Mouse (Mus musculus): ENCODE measurements at regions not wholly inside any gene's neighbourhood (a gene's known extent, or its start where the extent isn't known, plus 50 kb on each side); places are given as distances from the start of the nearest gene placed in this dataset.

DNA sequence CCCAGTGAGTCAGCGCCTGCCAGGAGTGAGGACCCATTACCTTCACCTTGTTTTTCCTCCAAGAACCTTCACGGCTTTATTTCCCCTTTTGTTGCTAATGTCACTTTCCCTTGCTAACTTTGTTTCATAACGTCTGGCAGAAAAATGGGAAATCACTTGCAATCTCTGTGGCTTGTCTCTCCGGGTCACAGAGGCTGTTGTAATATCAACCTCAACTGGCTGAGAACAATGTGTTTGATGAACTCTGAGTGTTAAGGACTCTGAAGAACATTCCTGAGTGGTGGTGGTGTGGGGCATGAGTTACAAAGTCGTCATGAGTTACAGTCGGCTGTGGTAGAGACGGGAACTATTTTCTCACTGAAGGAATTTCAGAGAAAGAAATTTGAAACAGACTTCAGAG, 53.2 kb upstream of the Rgs5 start:
- no peak for DNase-seq (ENCODE audit: low read depth, low spot score)

DNA sequence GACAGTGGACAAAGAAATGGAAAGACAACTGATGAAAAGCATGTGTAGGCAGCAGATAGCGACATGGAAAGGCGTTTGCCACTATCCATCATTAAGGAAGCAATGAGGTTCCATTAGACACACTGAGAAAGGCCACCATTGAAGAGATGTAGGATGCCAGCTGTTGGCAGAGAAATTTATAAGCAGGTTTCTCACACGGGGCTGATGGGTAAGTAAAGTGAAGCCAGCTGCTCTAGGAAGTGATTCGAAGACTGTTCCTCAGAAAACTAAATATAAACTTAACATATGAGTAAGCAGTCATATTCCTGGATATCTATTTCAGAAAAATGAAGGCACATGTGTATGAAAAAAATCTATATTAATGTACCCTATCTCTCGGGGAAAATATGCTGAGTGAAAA, 60.8 kb upstream of the Rgs5 start:
- no peak for DNase-seq (ENCODE audit: low read depth, low spot score)

DNA sequence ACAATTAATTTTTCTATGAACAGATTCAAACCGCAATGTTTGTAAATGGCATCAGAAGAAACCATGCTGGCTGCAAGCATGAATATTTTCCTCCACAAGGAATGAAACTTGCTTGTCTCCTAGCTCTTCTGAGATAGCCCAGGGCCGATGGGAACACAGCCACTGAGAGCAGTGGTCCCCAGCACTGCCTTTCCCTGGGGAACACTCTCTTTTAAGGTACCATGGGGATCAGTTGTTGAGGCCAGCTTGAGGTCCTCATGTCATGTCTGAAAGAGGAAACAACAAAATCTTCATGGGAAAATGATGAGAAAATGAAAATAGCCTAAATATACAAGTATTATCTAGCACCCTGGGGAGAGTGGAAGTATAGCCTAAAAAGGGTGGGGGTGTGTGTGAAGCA, 55.1 kb upstream of the Nuf2 start:
- peak; percentile 23 for DNase-seq (ENCODE audit: low read depth, low spot score)

DNA sequence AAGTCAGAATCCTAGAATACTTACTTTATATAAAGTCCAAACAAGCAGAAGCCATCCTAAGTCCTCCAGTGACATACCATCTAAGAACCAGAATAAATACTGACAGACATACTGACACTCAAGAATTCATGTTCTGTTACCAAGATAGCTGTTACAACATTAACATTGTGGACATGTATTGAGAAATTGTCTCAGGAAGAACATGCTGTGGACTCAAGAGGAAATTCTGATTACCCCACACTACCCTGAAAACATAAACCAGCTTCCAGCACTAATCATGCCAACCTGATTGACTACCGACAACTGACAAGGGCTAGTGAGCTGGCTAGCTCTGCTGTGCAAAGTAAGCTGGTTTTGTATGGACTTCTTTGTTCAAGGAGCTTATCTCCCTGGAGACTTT, 51.1 kb upstream of the Nuf2 start:
- no peak for DNase-seq (ENCODE audit: low read depth, low spot score)
